Mouse (Mus musculus): ENCODE data around the gene Gpr180.

DNA sequence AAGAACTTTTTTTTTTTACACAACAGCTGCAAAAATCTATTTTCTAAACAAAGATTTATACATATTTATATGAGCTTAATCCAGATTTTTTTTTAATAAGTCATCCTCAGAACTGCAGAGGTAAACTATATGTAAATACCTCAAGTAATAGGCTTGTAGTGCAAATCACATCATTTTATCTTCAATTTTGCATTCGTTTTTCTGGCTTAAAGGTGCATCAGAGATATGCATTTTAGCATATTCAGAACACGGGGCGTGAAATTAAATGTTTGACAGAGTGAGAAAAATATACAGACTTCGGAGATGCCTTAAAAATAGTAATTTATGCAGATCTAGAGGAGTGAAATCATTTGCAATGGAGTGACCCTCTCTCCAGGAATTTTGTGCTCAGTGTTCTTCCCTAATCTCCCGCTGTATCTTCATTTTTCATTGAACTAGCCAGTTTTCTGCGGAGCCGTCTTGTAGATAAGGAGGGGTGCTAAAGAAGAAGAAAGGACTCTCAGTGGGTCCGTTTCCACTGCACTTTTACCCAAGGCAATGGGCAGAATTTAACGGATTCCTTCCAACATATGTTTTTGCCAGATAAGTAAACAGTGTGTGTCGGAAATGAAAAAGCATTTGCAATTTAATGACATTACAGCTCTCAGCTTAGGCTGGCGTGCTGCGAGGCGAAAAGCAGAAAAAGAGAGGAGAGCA, 57.4 kb downstream of the Gpr180 start:
- no peak for TF ChIP-seq CTCF (conservative IDR thresholded peaks at IDR 0.05; ENCODE audit: low read length)
- TF ChIP-seq POU5F1 (IDR thresholded peaks at IDR 0.05; ENCODE audit: borderline replicate concordance, low read length), result no peak
- TF ChIP-seq NANOG (IDR thresholded peaks at IDR 0.05; ENCODE audit: borderline replicate concordance, low read length), result no peak

All from E14TG2a.4 (cell line).